Mouse (Mus musculus) left cerebral cortex, adult 2 months (tissue): Measurements from ENCODE around the gene Kcnk6. TPM values are rescaled to one million over a fixed set of nuclear protein-coding genes. Genes with fewer than 3 reads are reported as not detected.

Experiments used
- DNase-seq, 2 experiments: peaks; one replicate each; pipeline ENCODE4 v3.0.0; 2021 to 2022; ENCODE audit warnings: low spot score in 2 of 2, mixed read lengths in 1 of 2; ENCODE audit errors: extremely low spot score in 1 of 2
- H3K27ac ChIP-seq: fragments of 200-600 bp; 2 replicates; pipeline ENCODE4 v1.8.1; 2022
- H3K4me3 ChIP-seq: fragments of 200-600 bp; 2 replicates; pipeline ENCODE4 v1.8.1; 2022
- CTCF ChIP-seq: fragments of 200-600 bp; IDR thresholded peaks from 2 replicates; pipeline ENCODE4 v1.8.1; 2022; ENCODE audit warnings: antibody characterized with exemption, mild to moderate bottlenecking, moderate library complexity
- intact Hi-C: fragments of 180-260 bp; cut with DNase I; formaldehyde crosslinking; loops from one replicate; pipeline ENCODE4 v1.15.1; 2025
- long read RNA-seq, 2 experiments: library from polyadenylated mRNA; stranded (forward); transcript quantifications; one replicate each; pipeline ENCODE4 v2.0.0; 2021; ENCODE audit warnings: borderline mapping rate in 2 of 2
- total RNA-seq, 2 experiments: library from RNA; stranded (reverse); gene quantifications; 2 replicates each; pipeline ENCODE4 v1.2.3; 2021

The Kcnk6 gene
- total RNA-seq = 1 to 10 TPM; 2.9 to 3.3 TPM
- long read RNA-seq, experiment 1, full-length matches to known transcripts = 4 of 4 reads
- long read RNA-seq, experiment 1, partial matches to known transcripts = 0 of 4 reads
- long read RNA-seq, experiment 1, other reads (novel, unspliced or antisense) = 0 of 4 reads
- long read RNA-seq, experiment 2, full-length matches to known transcripts = 2 of 3 reads
- long read RNA-seq, experiment 2, partial matches to known transcripts = 0 of 3 reads
- long read RNA-seq, experiment 2, other reads (novel, unspliced or antisense) = 1 of 3 reads

DNA sequence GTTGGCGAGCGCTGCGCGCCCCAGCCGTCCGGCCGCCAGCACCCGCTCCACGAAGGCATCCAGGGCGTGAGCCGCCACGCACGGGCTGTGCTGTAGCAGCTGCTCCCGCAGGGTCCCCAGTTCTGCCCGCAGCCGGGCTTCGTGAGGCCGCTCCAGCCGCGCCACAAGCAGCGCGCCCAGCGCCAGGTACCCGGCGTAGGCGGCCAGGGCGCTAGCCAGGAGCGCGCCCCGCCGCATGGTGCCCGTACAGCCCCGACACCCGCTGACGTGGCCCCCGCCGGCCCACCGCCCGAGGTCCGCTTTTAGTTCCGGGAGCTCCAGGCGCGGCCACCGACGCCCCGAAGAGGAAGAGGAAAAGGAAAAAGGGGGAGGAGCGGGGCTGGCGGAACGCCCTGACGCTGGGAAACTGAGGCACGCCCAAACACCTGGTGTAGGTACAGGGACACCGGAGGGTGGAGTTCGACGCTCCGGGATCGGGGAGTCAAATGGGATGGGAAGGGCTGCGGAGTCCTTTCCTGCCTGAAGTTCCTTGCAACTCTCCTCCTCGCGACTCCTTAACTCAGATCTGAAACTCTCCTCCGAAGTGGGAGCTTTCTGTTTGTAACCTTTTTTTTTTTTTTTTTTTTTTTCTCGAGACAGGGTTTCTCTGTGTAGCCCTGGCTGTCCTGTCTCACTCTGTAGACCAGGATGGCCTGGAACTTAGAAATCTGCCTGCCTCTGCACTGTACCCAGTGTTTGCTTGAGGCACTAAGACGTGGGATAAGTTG lies at the start of gene Kcnk6:
TSS of gene Kcnk6 (minus strand) at position 269 of the 767 bp plus-strand sequence.
- DNase-seq = peak in 1 of 2 experiments; percentile 45
- no peak for TF ChIP-seq CTCF
- peak within 1 kb of the TSS; percentile 59 for H3K27ac ChIP-seq
- H3K4me3 ChIP-seq = peak within 1 kb of the TSS; percentile 63
- intact Hi-C loops = no loop called here

DNA sequence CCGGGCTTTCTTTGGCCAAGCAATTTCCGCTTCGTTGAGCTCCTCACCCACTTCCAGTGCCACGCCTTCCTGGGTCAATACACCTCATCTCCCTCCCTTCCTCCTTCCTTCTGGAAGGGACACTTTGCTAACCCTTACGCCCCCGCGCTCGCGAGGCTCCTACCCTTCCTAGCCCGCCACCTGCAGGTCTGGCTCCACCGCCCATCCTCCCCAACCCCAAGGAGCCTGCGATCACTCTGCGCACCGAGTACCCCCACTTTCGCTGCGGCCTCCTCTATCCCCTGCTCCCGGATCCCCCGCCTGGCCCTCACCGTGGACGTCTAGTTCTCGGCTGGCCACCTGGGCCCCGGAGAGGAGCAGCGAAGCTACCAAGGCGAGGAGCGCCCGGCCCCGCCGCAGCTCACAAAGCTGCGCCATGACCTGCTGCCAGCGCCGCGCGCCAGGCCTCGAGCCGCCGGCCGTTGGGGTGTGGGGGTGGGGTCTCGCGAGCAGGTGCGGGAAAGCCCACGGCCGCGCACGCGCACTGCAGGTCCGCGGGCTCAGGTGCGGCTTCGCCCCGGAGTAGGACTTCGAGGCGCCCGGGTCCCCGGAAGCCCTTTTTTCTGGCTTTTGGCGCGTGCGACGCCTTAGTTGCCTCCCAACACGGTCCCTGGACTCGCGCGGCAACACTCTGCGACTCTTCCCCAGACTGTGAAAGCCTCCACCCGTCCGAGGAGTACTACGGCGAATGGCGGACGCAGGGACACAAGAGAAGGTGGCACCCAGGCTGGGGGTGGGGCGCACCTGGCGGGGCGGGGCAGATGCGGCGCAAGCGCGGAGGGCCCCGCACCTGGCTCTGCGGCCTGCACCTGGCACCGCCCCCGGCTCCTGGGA lies 49.1 kb upstream of the Kcnk6 start, which contains the start of gene Spint2:
TSS of gene Spint2 (minus strand) at position 712 of the 873 bp plus-strand sequence.
- H3K4me3 ChIP-seq = peak within 1 kb of the TSS; percentile 60
- TF ChIP-seq CTCF = no peak; the same call in 1 of the 2 replicates
- intact Hi-C loops = no loop called here
- H3K27ac ChIP-seq = no peak within 1 kb of the TSS
- peak; percentile 40 to 47 for DNase-seq

DNA sequence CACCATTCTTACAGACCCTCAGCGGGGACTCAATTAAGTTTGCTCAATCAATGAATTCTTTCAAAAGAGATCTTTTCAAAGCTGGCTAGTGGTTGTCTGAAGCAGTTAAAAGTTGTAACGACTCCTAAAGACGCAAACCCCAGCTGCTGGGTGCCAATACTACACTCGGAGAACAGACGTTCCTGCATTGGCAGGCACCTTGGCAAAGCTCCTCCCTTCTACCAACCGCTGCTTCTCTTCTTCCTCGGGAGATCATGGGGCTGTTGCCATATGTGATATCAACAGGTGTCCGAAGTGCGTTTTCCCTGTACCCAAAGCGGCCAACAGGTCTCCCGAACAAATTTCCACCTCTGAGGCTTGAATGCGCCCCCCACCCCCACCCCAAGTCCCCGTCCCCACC lies 48.5 kb upstream of the Kcnk6 start:
- H3K27ac ChIP-seq = no peak overlapping the region
- no peak for TF ChIP-seq CTCF
- DNase-seq = no peak
- intact Hi-C loops = no loop called here
- H3K4me3 ChIP-seq = peak overlapping the region; percentile 60

DNA sequence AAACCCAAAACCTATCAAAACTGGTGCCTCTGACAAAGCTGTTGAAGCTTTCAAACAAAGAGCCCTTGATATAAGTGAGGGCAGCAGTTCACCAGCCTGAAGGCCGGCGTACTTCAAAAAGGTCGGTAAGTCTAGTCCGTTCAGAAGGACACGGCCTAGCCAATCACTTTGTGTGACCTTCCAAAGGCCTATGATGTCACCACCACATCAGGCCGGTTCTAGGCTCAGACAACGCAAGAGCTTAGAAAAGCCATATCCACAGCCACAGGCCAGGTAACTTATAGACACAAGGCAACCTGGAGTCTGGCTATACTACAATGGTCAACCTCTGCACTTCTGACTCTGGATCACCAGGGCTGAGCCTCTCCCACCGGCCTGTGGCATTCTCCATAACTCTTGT lies 47.6 kb upstream of the Kcnk6 start:
- Histone ChIP-seq H3K27ac (no peak overlapping the region), H3K4me3 (no peak overlapping the region)
- intact Hi-C loops = no loop called here
- DNase-seq = no peak
- TF ChIP-seq CTCF = no peak

DNA sequence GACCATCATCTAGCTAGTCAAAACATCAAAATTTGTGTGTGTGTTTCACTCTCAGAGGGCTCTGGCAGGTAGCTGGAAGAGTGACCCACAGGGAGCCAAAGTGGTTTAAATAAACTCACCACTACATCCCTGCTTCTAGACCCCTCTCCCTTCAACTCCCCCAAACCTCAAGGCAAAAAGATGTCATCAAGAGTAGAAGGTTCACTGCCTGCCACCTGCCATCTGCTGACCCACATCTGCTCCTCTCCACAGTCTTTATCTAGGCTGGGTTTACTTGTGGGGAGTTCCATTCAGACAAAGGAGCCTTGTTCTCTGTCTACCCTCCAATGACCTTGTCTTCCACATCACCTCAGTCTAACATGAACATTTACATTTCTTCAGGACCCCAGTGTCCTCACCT lies 46.9 kb upstream of the Kcnk6 start:
- Histone ChIP-seq H3K4me3 (no peak overlapping the region), H3K27ac (no peak overlapping the region)
- intact Hi-C loops = no loop called here
- TF ChIP-seq CTCF = no peak
- DNase-seq = no peak

DNA sequence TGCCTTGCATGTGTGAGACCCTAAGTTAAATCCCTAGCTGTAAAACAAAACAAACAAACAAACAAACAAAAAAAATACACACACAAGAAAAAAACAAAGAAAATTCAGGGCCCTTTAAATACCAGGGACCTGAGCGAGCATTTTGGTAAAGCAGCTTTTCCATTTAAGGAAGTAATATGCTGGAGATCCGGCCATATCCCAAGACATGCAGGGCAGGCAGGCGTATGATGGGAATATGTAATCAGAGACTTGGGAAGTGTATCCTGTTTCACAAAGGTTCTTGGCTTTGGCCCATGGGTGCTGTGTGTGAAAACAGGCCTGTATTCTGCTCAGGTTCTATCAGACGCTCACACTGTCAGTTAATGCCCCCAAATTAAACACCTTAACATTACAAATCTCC lies 45.2 kb upstream of the Kcnk6 start:
- Histone ChIP-seq H3K27ac (no peak overlapping the region), H3K4me3 (no peak overlapping the region)
- TF ChIP-seq CTCF = no peak
- DNase-seq = no peak
- intact Hi-C loops = no loop called here

DNA sequence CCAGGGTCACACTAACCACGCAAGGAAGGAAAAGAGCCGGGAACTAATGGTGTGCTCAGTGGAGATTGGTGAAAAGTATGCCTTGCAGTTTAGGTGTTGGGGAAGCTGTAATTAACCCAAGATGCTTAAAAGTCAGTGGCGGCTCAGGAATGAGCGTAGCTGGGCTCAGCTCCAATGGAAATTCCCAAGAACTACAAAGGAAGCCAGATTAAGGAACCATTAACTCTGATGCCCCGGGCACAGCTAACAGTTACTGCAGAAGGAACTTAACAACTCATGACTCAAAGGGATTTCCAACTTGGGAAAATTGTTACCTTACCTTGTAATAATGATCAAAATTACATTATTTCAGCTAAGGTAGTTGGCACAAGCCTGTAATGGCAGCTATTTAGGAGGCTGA lies 44.4 kb upstream of the Kcnk6 start:
- TF ChIP-seq CTCF = no peak
- Histone ChIP-seq H3K4me3 (no peak overlapping the region), H3K27ac (no peak overlapping the region)

DNA sequence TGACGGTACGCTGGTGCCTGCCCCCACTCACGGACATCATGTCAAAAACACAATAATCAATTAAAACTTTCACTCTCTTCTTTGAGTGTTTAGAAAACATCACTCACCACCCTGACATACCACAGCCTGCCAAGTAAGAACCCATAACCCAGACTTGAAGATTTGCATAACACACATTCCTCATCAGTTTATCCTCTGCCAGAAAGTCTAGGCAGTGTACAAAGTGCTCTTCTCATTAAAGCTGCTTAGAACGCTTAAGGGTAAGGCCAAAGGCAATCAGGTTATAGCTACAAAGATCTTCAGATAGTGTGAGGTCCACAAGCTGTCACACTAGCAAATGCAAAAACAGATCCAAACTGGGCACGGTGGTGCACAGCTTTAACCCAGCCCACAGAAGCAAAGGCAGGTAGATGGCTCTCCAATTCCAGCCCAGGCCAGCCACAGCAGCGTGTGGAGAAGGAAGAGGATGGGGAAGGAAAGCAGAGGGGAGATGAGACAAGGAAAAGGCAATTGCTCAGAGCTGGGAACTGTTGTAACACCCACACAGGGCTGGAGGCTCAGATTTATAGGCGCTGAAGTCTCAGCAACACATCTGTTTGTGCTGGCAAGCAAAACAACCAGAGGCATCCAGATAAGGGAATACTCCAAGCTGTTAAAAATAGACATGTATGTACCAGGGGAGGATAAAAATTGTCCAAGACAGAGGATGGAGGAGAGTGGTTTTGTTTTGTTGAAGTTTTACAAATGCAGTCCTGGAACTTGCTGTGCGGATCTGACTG lies 39.6 kb upstream of the Kcnk6 start:
- H3K27ac ChIP-seq = no peak overlapping the region
- no peak overlapping the region for H3K4me3 ChIP-seq
- intact Hi-C loops = no loop called here
- no peak for TF ChIP-seq CTCF
- no peak for DNase-seq

More for the DNA sequence above, 44.4 kb upstream of the Kcnk6 start:
- no peak for DNase-seq
- intact Hi-C loops = no loop called here

DNA sequence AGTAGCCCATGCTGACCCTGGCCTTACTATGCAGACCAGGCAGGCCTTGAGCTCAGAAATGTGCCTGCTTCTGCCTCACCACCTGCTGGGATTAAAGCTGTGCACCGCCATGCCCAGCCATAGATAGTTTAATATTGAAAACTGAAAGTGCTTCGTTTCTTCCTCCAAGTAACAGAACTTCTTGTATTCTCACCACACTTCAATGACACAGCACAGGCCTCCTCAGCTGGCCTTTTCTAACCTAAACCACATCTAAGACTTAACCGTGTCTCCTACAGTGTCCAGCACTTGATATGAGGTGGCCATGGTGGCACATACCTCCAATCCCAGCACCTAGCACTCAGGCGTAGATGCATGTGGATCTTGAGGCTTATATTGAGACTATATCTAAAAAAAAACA lies 38.1 kb upstream of the Kcnk6 start:
- DNase-seq = no peak
- no peak overlapping the region for H3K27ac ChIP-seq
- TF ChIP-seq CTCF = no peak
- no peak overlapping the region for H3K4me3 ChIP-seq
- intact Hi-C loops = no loop called here

DNA sequence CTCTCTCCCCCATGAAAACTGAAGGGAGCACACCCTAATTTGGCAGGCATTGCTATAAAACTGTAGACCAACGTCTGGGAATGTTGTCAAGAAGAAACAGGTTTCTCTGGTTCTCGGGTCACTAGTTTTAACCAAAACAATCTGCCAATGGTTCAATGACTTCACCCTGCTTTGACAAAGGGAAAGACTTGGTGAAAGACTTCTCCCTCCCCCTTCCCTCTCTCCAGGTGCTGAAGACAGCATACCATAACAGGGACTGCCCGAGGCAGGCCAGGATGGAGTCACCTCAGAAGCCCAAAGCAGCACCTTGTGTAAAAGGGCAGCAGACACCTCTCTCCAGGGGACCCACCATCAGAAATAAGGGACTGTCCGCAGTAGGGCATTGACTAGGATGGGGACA lies 34.6 kb upstream of the Kcnk6 start:
- Histone ChIP-seq H3K4me3 (no peak overlapping the region), H3K27ac (no peak overlapping the region)
- DNase-seq = no peak
- no peak for TF ChIP-seq CTCF
- intact Hi-C loops = no loop called here

DNA sequence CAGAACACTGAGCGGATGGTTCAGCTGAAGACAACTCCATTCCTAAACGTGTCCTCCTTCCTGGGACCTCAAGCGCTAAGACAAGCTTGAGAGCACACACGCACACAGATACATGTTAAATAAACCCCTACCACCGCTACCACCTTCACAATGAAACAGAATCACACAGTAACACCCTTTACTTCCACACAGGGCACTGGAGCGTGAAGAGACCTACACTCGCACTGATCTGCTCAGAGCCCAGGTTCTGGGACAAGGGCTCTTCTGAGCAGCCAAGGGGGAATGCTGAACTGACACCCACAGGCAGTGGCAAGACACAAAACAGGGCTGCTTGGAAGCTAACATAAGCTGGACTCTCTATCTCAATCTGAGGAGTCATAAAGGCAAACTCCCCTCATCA lies 33.3 kb upstream of the Kcnk6 start:
- Histone ChIP-seq H3K4me3 (no peak overlapping the region), H3K27ac (no peak overlapping the region)
- intact Hi-C loops = no loop called here
- DNase-seq = no peak
- no peak for TF ChIP-seq CTCF
